Mouse (Mus musculus) heart, postnatal 0 days (tissue): ENCODE data around the gene Vmn2r76. TPM values are rescaled to one million over a fixed set of nuclear protein-coding genes. Genes with fewer than 3 reads are reported as not detected.
"Not testable (repeated sequence)": the region's sequence is repeated elsewhere in the genome, so short reads cannot be mapped to it uniquely, and the experiment has no call there.

Experiments
- ATAC-seq: fragments of 200-750 bp; cut with Nextera tagmentation; 2 replicates; pipeline ENCODE4 v1.8.0; 2017; ENCODE audit warnings: low read depth, moderate number of reproducible peaks, moderate library complexity; ENCODE audit not compliant: insufficient read depth
- DNase-seq: peaks from one replicate; pipeline ENCODE4 v3.0.0-alpha.2; 2016; ENCODE audit warnings: low spot score
- H3K27ac ChIP-seq: fragments of 300-500 bp; sonication (generic); 2 replicates; pipeline ENCODE4 v1.5.1; 2014; ENCODE audit warnings: low read depth, mild to moderate bottlenecking
- H3K27me3 ChIP-seq: fragments of 300-500 bp; sonication (generic); 2 replicates; pipeline ENCODE4 v1.6.1; 2014; ENCODE audit warnings: low read length, mixed read lengths; ENCODE audit not compliant: control insufficient read depth, insufficient read depth
- H3K36me3 ChIP-seq: fragments of 300-500 bp; sonication (generic); replicated peaks from 2 replicates; pipeline ENCODE4 v1.6.1; 2014; ENCODE audit warnings: low read length, mixed read lengths; ENCODE audit not compliant: control insufficient read depth, insufficient read depth
- H3K4me1 ChIP-seq: fragments of 300-500 bp; sonication (generic); 2 replicates; pipeline ENCODE4 v1.6.1; 2014; ENCODE audit warnings: antibody characterized with exemption; ENCODE audit not compliant: control insufficient read depth, insufficient read depth
- H3K4me2 ChIP-seq: fragments of 300-500 bp; sonication (generic); 2 replicates; pipeline ENCODE4 v1.6.1; 2014; ENCODE audit warnings: low read depth, mild to moderate bottlenecking, low read length, moderate library complexity
- H3K4me3 ChIP-seq: fragments of 300-500 bp; sonication (generic); 2 replicates; pipeline ENCODE4 v1.5.1; 2014; ENCODE audit warnings: low read depth, low read length
- H3K9ac ChIP-seq: fragments of 300-500 bp; sonication (generic); replicated peaks from 2 replicates; pipeline ENCODE4 v1.6.1; 2014; ENCODE audit warnings: low read depth, low read length, mixed read lengths
- H3K9me3 ChIP-seq: fragments of 300-500 bp; sonication (generic); replicated peaks from 2 replicates; pipeline ENCODE4 v1.6.1; 2016; ENCODE audit warnings: low read length; ENCODE audit not compliant: control insufficient read depth
- CTCF ChIP-seq: IDR thresholded peaks from 2 replicates; pipeline ENCODE4 v1.5.1; 2016; ENCODE audit warnings: antibody characterized with exemption, control low read depth, low read depth
- EP300 ChIP-seq: IDR thresholded peaks from 2 replicates; pipeline ENCODE4 v1.6.1; 2016; ENCODE audit warnings: antibody characterized with exemption, low read depth
- WGBS: fragments of 180-500 bp; shearing (Covaris S2); extraction: QIAGEN DNeasy Blood & Tissue Kit; methylation state at CpG from one replicate; pipeline ENCODE4 v1.1.7; 2014; 5-methylcytosine and 5-hydroxymethylcytosine counted together
- polyA plus RNA-seq: library from polyadenylated mRNA; unstranded; fragments of >200 nt; fragmentation: Nextera tagmentation; extraction: Ambion mirVana; gene quantifications from 2 replicates; pipeline ENCODE4 v1.2.1, GENCODE M21; 2015
- total RNA-seq: library from RNA; depleted of rRNA; stranded (reverse); fragments of >200 nt; gene quantifications from 2 replicates; pipeline ENCODE4 v1.2.3, GENCODE M21; 2014; ENCODE audit warnings: low replicate concordance; rRNA removed

Gene Vmn2r76
- total RNA-seq, result not detected in 2 replicates
- not detected in 2 replicates for polyA plus RNA-seq

DNA sequence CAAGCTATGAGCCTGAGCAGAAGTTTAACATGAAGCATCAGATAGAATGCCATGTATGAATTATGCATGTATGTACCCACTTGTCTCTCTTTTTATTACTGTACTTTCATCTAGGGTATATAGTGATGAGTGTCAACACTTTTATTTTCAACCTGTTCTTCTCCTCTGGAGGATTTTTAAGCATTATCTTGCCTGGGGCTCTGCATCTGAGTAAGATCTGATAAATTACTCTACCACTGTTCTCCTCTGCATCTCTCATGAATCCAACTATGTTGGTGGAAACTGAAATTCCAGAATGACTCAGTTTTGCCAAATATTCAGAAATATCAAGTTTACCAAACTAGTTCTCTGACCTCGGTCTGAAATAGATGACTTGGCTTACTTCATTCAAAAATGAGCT lies at the start of gene Vmn2r76:
Vmn2r76 (minus strand) TSS at position 101 of the 400 bp plus-strand sequence.
- H3K9ac ChIP-seq, result no peak within 1 kb of the TSS
- H3K4me2 ChIP-seq, result no peak within 1 kb of the TSS
- H3K4me3 ChIP-seq, result no peak within 1 kb of the TSS
- H3K27me3 ChIP-seq, result no peaks in the 10 kb centered on the region
- 54% methylated on average over 1 of the region's 1 CpGs for WGBS
- no peaks in the 10 kb centered on the region for H3K4me1 ChIP-seq
- no peak for ATAC-seq
- DNase-seq, result no peak
- TF ChIP-seq CTCF, result no peak
- TF ChIP-seq EP300, result no peak
- no peaks in the 10 kb centered on the region for H3K36me3 ChIP-seq
- no peak within 1 kb of the TSS for H3K27ac ChIP-seq
- peaks cover 4% of the 10 kb centered on the region; the same call in 1 of the 2 replicates for H3K9me3 ChIP-seq

DNA sequence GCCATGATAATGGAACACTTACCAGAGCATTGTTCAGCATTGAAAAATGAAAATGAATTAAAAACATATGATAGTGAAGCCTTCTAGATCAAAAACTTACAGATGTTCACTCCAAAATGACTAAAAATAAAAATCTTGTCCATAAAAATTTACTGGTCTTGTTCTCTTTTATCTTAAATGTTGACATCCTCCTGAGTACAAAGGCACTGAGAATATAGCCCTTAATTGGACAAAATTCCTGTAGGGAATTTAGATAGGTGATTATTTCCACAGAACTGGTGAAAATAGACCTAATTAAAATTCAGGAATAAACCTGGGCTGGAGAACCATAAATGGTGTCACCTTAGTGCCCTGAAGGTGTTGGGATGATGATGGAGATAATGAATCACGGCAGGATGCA lies 31.0 kb upstream of the Vmn2r76 start, which contains the start of gene Olfr310:
Olfr310 (minus strand) TSS at position 101 of the 400 bp plus-strand sequence.
- no peaks in the 10 kb centered on the region for H3K36me3 ChIP-seq
- no peak within 1 kb of the TSS for H3K4me3 ChIP-seq
- H3K4me1 ChIP-seq, result no peaks in the 10 kb centered on the region
- H3K9me3 ChIP-seq, result no peaks in the 10 kb centered on the region
- H3K4me2 ChIP-seq, result no peak within 1 kb of the TSS
- no peak for TF ChIP-seq CTCF
- no peak for TF ChIP-seq EP300
- DNase-seq (no peak), ATAC-seq (no peak)
- H3K27me3 ChIP-seq, result no peaks in the 10 kb centered on the region
- H3K27ac ChIP-seq, result no peak within 1 kb of the TSS
- no peak within 1 kb of the TSS for H3K9ac ChIP-seq
- WGBS, result 49% methylated on average over 1 of the region's 1 CpGs

- Histone ChIP-seq H3K4me3 (no peak overlapping the region), H3K4me1 (no peaks in the 10 kb centered on the region), H3K9me3 (0 out of 2 replicates have a peak, but pooled peaks cover 3% of the 10 kb centered on the region), H3K4me2 (no peak overlapping the region), H3K27ac (no peak overlapping the region), H3K27me3 (no peaks in the 10 kb centered on the region), H3K36me3 (no peaks in the 10 kb centered on the region), H3K9ac (no peak overlapping the region)
- DNase-seq (no peak), ATAC-seq (no peak)
- TF ChIP-seq EP300, result no peak
- no peak for TF ChIP-seq CTCF
These were observed 34.8 kb downstream of the Vmn2r76 start for GRCm38 (mm10) chr7:86211345-86211744.

GRCm38 (mm10) chr7:86171678-86172077 lies 74.4 kb downstream of the Vmn2r76 start, which contains the start of gene Vmn2r75:
TSS of gene Vmn2r75 (minus strand) at chr7:86171778.
- not testable (repeated sequence) for H3K4me2 ChIP-seq, ATAC-seq, H3K9ac ChIP-seq, H3K9me3 ChIP-seq, H3K27ac ChIP-seq, H3K4me1 ChIP-seq, DNase-seq, H3K36me3 ChIP-seq, H3K27me3 ChIP-seq, H3K4me3 ChIP-seq
- WGBS, result 32% methylated on average over 1 of the region's 1 CpGs

Other genes starting within 250 kb of the Vmn2r76 start
- gene Vmn2r75, start 74.5 kb downstream of the Vmn2r76 start, total RNA-seq, result not detected in 2 replicates
- gene Vmn2r75, start 74.5 kb downstream of the Vmn2r76 start, polyA plus RNA-seq, result not detected in 2 replicates
- not detected in 2 replicates for gene Olfr310, start 30.9 kb upstream of the Vmn2r76 start, total RNA-seq
- gene Olfr310, start 30.9 kb upstream of the Vmn2r76 start, polyA plus RNA-seq, result not detected in 2 replicates
- gene Olfr309, start 67.4 kb upstream of the Vmn2r76 start, total RNA-seq, result not detected in 2 replicates
- gene Olfr309, start 67.4 kb upstream of the Vmn2r76 start, polyA plus RNA-seq, result not detected in 2 replicates
- gene Olfr308, start 79.3 kb upstream of the Vmn2r76 start, total RNA-seq, result not detected in 2 replicates
- gene Olfr308, start 79.3 kb upstream of the Vmn2r76 start, polyA plus RNA-seq, result not detected in 2 replicates
- not detected in 2 replicates for gene Olfr307, start 91.3 kb upstream of the Vmn2r76 start, total RNA-seq
- gene Olfr307, start 91.3 kb upstream of the Vmn2r76 start, polyA plus RNA-seq, result not detected in 2 replicates
- not detected in 2 replicates for gene Olfr305, start 120.6 kb upstream of the Vmn2r76 start, total RNA-seq
- gene Olfr305, start 120.6 kb upstream of the Vmn2r76 start, polyA plus RNA-seq, result not detected in 2 replicates
- not detected in 2 replicates for gene Olfr304, start 140.3 kb upstream of the Vmn2r76 start, total RNA-seq
- not detected in 2 replicates for gene Olfr304, start 140.3 kb upstream of the Vmn2r76 start, polyA plus RNA-seq
- gene Olfr303, start 151.5 kb upstream of the Vmn2r76 start, total RNA-seq, result not detected in 2 replicates
- gene Olfr303, start 151.5 kb upstream of the Vmn2r76 start, polyA plus RNA-seq, result not detected in 2 replicates
- gene Olfr301, start 157.5 kb upstream of the Vmn2r76 start, total RNA-seq, result not detected in 2 replicates
- gene Olfr301, start 157.5 kb upstream of the Vmn2r76 start, polyA plus RNA-seq, result not detected in 2 replicates
- not detected in 2 replicates for gene Olfr299, start 213.6 kb upstream of the Vmn2r76 start, total RNA-seq
- not detected in 2 replicates for gene Olfr299, start 213.6 kb upstream of the Vmn2r76 start, polyA plus RNA-seq
- not detected in 2 replicates for gene Olfr298, start 246.2 kb upstream of the Vmn2r76 start, total RNA-seq
- not detected in 2 replicates for gene Olfr298, start 246.2 kb upstream of the Vmn2r76 start, polyA plus RNA-seq